Mouse (Mus musculus): ENCODE data around the gene Tmem178b.

Gene Tmem178b

DNA sequence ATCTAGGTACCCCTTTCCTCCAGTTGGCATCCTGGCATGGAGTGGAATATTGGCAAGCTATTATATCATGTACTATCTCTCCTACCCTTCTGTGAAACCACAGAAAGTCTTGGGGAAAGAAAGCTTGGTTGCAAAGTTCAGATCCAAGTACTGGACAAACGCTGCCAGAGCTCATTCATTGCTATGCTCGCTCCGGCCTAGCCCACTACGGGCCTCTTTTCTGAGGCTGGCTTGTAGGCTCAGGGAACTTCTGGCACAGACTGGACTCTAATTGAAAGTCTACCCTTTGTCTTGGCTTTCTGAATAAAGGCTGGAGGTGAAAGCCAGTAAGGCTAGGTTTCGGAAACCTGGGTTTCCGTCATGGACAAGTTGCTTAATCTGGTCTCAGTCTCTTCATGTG is 44.7 kb downstream of the Tmem178b start:
- no peak for DNase-seq (ENCODE audit: low read depth, low spot score)

DNA sequence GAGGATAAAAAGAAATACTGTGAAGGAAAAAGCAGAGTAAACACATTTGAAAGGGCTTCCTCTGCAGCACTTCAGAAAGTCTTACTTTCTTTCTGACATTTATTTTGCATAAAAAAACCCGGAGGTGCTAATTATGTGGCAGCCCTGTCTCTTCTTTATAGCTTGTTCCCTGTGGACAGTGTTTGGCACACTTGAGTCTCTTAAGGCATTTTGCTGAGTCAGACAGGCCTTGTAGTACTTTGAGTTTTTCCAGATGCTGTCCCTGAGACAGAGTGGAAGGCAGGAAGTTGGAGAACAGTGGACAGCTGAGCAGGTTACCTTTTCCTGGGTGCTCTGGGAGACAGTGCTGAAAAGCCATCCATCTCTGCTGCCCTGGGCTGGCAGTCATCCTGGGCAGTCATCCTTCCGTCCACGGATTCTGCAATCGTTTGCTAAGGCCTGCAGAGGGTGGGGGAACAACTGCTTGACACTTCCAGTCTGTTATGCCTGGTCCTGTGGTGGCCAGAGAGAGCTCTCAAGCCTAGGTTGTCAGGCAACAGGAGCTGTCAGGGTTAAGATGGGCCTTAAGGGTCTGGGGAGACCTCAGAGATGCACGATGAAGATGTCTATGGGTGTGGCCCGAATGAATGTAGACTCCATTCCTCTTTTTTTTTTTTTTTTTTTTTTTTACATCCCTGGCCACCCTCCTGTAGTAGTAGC is 46.1 kb downstream of the Tmem178b start:
- no peak for DNase-seq (ENCODE audit: low read depth, low spot score)

DNA sequence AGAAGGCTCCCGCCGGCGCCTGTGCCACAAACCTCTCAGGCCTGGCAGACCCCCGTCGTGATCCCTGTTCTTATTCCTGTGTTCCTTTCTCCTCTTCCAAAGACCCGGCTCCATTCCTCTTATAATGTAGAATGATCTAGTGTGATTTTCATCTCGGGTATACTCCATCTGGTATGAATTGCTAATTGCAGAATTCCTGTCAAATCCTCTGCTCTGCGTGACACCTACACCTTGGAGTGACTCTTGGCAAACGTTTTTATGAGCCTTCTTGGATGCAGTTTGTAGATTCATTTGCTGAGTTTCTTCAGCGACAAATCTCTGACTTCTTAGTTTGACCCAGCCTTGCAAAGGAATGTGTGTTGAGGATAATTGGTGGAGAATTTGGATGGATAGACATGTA is 53.4 kb downstream of the Tmem178b start:
- DNase-seq (ENCODE audit: low read depth, low spot score): no peak

DNA sequence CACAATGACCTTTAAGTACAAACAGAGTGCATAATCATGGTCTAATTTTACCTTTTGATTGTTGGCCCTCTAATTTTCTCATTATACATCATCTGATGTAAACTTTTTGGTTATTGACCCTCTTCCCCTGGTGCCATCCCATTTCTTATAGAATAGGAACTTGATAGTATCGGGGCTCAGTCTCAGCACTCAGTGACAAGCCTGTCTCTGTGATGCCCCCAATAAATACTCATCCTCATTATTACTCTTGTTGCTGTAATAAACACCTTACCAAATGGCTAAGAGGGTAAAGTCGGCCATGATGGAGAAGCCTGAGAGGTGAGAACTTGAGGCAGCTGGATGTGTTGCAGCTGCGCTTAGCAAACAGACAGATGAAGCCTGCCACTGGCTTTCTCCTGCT is 63.5 kb downstream of the Tmem178b start:
- no peak for DNase-seq (ENCODE audit: low read depth, low spot score)

DNA sequence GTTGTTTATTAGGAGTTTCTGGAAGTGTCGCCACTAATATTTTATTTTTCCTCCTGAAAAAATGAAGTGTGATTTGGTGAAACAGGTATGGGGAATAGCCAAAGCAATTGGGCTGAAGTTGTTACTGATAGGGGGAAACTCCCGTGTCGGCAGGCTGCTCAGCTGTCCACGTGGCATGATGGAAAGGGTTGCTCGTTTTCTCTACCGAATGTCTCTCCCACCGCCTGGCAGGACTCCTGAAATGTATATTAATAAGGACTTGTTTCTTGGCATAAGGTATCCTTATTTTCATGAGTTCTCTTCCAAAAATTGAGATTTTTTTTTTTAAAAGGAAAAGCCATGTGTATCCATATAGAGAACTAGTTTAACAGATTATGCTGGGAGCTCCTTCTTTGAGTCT is 67.8 kb downstream of the Tmem178b start:
- DNase-seq (ENCODE audit: low read depth, low spot score): no peak

DNA sequence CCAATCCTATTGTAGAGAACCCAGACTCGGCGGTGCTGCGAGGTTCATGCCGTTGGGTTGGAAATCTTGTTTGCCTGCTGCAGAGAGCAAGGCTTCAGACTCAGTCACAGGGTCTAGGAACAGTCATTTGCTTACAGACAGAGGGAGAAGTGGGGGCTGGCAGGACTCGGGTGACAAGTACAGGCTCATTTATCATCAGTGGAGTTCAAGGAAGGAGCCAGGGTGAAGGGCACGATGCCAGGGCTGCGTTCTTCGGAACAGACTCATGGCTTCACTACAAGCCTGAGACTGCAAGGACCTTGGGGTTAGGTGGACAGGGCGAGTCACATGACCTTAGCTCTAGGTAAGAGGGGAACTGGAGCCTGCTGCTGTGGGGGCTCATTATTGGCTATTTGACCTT is 71.8 kb downstream of the Tmem178b start:
- DNase-seq (ENCODE audit: low read depth, low spot score): no peak

DNA sequence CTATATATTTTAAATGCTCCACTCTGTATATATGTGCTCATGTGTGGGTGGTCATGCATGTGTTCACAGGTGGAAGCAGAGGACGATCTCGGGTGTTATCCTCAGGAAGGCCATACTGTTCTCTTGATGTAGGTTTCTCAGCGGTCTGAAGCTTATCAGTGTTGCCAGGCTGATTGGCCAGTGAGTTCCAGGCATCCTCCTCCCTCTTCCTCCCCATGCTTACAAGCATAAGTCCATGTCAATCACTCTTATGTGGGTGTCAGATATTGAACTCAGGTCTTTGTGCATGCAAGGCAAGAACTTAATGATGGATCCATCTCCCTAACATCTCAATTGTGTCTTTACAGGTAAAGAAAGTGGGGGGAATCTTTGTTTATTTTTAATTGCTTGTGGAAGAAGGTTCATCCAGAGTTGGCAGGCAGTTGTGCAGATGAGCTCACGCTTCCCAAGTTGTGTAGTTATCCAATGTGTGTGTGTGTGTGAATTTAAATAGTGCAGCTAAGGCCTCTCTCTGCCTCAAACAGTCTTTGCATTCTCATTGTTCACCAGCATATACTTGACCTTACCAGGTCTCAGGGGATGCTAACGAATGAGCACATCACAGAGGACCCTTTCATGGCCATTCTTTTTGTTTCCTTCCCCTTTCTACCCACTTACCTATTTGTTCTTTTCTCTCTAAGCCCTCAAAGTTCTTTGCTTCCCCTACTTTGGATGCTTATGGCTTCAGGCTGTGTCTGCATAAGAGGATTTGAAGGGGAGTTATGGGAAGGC is 72.8 kb downstream of the Tmem178b start:
- DNase-seq (ENCODE audit: low read depth, low spot score): no peak

DNA sequence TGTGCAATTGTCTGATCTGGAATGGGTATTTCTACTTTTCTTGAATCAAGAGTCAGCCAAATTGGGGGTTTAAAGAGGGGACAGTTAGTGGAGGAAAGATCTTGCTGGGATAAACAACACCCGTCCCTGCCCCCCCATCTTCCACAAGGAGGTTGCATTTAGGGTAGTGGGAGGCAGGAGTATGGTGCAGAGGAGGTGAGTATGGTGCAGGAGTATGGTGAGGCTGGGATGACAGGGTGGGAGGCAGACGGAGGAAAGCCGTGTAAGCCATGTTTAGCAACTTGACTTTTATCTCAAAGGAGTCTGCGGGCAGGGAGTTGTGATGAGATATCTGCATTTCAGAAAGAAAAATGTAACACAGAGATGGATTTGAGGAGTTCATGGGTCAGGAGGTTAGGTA is 73.5 kb downstream of the Tmem178b start:
- DNase-seq (ENCODE audit: low read depth, low spot score): no peak

DNA sequence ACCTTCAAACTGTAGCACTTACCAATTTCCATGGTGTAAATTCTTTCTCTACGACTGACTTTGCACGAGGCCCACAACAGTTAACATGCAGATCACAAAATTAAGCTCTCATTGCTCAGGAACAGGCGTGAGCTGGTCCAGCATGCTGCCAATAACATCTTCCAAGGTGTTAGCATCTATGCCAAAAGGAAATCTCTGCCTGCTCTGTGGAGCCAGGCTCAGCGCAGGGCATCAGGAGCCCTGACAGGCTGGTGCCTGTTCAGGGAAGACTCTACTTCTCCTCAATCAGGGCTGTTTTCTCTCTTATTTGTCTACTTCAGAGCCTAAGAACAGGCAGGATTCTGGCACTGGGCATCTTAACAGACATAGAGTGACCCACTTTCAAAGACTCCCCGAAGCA is 80.9 kb downstream of the Tmem178b start:
- no peak for DNase-seq (ENCODE audit: low read depth, low spot score)

DNA sequence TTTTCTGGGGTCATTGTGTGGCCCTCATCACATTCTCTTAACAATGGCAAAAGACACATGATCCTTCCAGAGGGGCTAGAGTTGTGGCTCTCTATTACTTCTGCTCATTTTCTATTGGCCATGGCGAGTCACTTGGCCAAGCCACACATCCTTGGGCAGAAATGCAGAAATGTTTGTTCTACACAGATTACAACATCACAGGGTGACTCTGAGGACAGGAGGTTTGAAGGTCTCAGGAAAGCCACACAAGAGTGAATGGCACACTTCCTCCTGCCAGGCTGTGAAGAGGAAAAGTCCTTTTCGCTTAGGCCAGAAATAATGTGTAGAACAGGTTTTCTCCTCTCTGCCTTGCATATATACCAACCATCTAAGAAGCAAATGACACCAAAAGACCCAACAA is 82.1 kb downstream of the Tmem178b start:
- no peak for DNase-seq (ENCODE audit: low read depth, low spot score)

DNA sequence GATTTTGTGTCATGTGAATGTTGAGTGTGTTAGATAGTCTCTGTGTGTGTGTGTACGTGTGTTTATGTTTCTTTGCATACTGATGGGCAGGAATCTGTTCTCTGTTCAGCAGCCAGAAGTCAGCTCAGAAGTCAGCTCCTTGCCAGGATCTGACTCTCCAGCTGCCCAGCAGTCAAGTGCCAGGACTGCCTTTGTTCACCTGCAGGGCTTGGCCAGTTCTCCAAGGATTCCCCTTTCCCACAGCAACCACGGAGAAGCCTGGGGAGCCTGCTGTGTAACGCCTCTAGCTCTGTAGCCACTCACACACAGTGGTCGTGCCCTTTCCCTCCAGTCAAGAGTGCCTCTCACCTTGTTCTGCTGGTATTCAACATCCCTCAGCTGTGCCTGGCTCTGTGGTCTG is 91.5 kb downstream of the Tmem178b start:
- no peak for DNase-seq (ENCODE audit: low read depth, low spot score)

DNA sequence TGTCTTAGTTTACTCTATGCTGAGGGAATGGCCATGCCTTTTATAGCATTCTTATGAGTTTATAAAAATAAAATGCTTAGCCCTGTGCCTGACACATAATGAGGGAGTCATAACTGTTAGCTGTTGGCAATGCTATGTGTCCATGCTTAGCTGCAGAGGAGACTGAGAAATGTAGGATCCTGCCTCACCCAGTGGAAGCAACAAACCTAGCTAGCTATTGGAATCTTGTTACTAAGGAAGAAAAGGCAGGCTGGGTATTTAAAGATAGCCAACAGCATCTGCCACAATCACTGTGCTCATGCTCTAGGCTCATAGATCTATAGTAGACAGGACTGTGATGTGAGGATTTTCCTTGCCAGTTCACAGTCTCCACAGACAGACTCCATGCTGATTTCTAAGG is 97.2 kb downstream of the Tmem178b start:
- no peak for DNase-seq (ENCODE audit: low read depth, low spot score)

DNA sequence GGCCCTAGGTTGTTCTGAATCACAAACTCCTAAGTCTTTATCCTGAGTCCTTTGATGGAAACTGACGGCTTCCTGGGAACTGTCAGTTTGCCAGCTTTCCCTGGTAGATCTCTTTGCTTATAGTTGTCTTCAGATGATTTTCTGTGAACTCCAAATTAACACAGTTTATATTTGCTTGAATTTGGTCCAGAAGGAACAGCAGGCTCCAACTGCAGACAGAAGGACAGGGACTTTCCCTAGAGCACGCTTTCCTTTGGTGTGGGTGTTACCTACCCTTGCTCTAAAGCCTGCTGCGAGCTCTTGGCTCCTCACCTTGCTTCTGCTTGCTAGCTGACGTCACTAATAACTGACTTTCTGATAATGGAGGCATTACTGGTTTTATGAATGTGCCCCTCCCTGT is 105.9 kb downstream of the Tmem178b start:
- no peak for DNase-seq (ENCODE audit: low read depth, low spot score)

DNA sequence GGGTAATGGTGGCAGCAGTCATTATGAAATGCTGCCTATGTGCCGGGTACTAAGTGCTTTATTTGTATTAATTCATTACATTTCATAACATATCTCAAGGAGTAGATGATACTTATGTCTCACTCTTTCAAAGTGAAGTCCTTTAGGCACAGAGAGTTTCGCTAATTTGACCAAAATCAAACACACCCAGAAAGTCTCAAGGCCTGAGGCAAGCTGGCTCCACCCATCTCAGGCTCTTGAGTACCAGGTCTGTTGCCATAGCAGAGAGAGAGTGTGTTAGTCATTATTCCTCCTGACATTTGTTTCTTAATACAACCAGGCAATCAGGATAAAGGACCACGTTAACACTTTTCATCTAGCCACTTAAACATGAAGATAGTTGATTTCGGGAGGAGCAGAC is 117.7 kb downstream of the Tmem178b start:
- no peak for DNase-seq (ENCODE audit: low read depth, low spot score)

DNA sequence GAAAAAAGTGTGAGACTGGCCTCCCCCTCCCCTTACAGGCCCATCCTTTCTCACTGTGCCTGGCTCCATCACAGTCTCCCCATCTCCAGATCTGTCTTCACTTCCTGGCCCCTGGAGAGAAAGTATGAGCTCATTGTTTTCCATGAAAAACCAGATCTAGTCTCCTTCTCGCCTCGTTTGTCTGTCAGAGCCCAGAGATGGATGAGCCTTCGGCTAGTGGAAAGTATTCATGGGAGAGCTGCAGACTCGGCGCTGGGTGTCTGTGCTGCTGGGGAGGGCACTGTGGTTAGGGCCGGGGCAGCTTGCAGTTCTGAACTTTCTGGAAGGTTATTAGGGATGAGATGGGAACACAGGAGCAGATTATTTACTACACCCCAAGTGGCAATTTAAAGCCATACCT is 118.9 kb downstream of the Tmem178b start:
- no peak for DNase-seq (ENCODE audit: low read depth, low spot score)

DNA sequence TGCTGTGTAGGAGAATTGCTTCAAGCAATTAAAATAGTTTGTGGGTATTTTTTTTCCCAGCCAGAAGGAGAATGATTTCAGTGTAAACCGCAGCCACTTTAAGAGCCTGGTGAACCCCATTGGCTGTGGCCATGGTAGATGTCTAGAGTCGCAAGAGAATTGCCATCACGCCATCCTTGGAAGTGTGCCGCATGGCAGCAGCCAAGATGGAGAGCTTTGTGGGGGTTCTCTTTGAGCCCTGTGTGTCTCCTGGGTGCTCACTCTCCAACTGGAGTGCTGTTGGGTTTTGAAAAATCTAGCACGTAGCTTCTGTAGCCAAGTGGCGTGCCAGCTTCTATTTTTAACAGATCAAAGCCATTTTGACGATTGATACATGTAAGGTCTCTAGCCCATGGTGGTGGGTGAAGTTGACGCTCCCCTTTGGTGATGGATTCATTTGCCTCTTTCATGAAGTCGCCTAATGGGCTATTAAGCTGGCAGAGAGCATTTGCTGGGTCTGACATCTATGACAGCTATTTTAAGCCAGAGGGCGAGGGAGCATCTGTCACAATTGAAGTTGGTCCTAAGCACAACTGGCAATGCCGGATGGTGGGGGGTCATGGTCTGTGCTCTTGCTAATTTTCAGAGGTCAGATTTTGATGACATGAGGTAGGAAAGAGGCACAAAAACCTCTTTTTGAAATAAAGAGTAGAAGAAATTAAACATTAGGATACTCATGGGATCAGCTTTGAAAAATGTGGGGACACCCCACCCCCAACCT is 133.1 kb downstream of the Tmem178b start:
- DNase-seq (ENCODE audit: low read depth, low spot score): no peak

DNA sequence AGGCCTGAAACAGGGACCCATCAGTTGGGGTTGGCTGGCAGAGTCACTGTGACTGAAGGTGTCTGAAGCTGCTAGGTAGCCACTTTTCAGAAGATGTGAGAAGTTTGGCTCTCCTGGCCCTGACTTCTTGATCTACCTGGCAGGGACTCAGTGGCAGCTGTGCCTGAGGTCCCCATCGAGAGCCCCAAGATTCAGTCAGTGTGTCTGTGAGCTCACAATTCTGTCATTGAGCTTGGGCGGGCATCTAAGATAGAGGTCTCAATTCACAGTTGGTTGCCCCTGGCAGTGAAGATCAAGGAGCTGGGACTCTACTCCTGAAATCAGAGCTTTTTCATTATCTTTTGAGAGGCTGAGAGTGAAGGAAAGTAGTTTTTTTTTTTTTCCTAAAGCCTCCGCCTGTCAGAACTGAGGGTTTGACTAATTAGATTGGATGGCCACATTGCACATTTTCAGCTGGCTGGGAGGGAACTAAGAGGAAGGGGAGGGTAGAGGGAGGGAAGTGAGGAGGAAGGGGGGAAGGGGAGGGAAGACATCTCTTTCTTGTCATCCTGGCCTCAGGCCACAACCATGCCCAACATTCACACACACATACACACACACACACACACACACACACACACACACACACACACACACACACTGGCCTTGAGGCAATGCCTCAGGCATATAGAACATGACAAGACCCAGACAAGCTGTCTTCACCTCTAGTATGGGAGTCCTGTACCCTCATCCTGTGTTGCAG is 135.3 kb downstream of the Tmem178b start:
- no peak for DNase-seq (ENCODE audit: low read depth, low spot score)

DNA sequence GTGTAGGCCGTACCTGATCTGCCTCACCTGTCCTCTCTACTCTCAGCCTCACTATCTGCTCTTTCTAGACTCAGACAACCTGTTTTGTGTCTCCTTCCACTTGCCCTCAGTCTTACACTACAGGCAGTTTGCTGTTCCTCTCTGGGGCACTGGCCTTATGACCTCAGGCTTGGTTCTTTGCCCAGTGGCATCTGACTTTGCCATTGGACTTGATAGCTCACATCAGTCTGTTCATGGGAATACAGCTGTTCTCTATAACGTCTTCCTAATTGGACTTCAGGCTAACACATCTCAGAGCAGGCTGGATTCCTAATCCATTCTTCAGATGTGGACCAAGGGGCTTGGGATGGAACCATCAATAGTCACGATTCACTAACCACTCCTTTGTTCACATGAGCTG is 136.6 kb downstream of the Tmem178b start:
- no peak for DNase-seq (ENCODE audit: low read depth, low spot score)

DNA sequence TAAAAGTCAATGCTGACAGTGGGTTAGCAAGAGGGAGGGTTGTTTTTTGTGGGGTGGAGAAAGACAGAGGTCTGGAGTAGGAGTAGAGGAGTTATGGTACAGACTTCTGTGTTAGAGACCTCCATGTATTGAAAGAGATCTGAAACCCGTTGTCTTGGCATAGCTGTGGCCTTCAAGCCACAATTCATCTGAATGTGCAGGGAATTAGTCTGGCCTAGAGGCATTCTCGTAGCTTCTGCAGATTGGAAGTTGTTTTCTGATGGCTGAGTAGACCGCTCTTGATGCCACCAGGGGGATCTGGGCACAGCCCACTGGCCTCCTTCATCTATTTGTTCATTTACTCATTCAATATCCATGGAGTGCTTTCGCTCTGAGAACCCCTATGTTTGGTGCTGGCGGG is 138.0 kb downstream of the Tmem178b start:
- no peak for DNase-seq (ENCODE audit: low read depth, low spot score)

DNA sequence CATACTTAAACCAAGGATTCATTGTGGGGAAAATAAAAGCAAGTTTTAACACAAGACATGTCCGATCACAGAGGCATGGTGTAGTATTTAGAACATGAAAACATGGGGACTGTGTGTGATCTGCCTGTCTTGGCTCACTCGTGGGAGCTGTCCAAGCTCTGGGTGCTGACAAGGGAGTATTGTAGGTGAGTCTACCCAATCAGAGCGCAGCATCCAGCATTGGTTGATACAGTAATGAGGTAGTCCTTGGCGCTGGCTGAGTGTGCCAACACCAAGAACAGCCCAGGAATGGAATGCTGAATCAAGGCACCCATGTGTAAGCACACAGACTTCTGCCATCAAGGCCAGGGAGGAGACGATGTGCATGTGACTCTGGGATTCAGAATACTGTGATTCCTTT is 138.5 kb downstream of the Tmem178b start:
- no peak for DNase-seq (ENCODE audit: low read depth, low spot score)

DNA sequence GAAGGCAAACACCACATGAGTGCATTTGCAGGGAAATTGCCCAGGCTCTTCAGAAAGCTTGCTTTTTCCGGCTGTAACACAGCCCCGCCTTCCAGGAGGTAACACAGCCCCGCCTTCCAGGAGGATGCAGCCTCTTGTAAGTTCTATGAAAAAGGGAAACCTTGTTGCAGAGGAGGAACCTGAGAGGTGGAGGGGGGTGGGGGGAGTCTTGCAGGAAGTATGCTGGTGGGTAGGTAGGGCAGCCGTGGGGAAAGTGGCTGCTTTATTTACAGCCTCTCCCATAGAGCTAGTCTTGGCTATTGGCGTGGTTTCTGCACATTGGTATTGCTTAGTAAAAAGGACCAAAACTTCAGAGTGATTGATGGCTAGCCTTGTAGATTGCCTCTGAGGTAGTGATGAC is 140.3 kb downstream of the Tmem178b start:
- no peak for DNase-seq (ENCODE audit: low read depth, low spot score)

DNA sequence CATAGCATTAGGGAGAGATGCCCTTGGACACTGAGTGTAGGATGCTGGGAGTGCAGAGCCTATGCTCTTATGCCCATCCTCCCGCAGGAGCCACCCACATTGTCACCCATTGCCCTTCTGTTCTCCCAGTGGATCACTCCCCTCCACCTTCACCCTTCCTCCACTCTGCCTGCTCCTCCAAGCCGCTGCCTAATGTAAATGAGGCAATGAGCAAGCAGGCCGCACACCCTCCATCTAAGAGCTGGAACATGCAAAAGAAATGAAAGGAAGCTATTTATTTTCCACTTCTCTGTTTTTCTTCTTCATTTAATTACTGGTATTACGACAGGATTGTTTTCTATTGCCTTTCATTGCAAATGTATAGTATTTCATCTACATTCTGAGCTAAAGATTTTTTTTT is 142.1 kb downstream of the Tmem178b start:
- DNase-seq (ENCODE audit: low read depth, low spot score): no peak

All from WW6 (cell line).